Mouse (Mus musculus) hindbrain, embryonic 14.5 days (tissue): Measurements from ENCODE around the gene Siglec1. TPM values are rescaled to one million over a fixed set of nuclear protein-coding genes. Genes with fewer than 3 reads are reported as not detected.
"Not testable (repeated sequence)": the region's sequence is repeated elsewhere in the genome, so short reads cannot be mapped to it uniquely, and the experiment has no call there.

ENCODE experiments used
- ATAC-seq: fragments of 200-750 bp; cut with Nextera tagmentation; 2 replicates; pipeline ENCODE4 v1.8.0; 2017; ENCODE audit warnings: moderate number of reproducible peaks, mild to moderate bottlenecking, moderate TSS enrichment, moderate library complexity; ENCODE audit not compliant: low FRiP score
- DNase-seq: peaks from one replicate; pipeline ENCODE4 v3.0.0-alpha.2; 2015; ENCODE audit warnings: low spot score
- H3K27ac ChIP-seq: fragments of 300-500 bp; sonication (generic); 2 replicates; pipeline ENCODE4 v1.5.1; 2014; ENCODE audit warnings: mild to moderate bottlenecking, moderate library complexity
- H3K27me3 ChIP-seq: fragments of 300-500 bp; sonication (generic); 2 replicates; pipeline ENCODE4 v1.6.1; 2014; ENCODE audit warnings: mild to moderate bottlenecking, low read length, mixed read lengths; ENCODE audit not compliant: control insufficient read depth, insufficient read depth
- H3K36me3 ChIP-seq: fragments of 300-500 bp; sonication (generic); replicated peaks from 2 replicates; pipeline ENCODE4 v1.6.1; 2014; ENCODE audit not compliant: control insufficient read depth, insufficient read depth
- H3K4me1 ChIP-seq: fragments of 300-500 bp; sonication (generic); replicated peaks from 2 replicates; pipeline ENCODE4 v1.6.1; 2014; ENCODE audit warnings: antibody characterized with exemption, low read length, mixed read lengths; ENCODE audit not compliant: control insufficient read depth, insufficient read depth
- H3K4me2 ChIP-seq: fragments of 300-500 bp; sonication (generic); replicated peaks from 2 replicates; pipeline ENCODE4 v1.6.1; 2014; ENCODE audit warnings: mild to moderate bottlenecking, moderate library complexity
- H3K4me3 ChIP-seq: fragments of 300-500 bp; sonication (generic); replicated peaks from 2 replicates; pipeline ENCODE4 v1.5.1; 2014; ENCODE audit warnings: mild to moderate bottlenecking, low read length
- H3K9ac ChIP-seq: fragments of 300-500 bp; sonication (generic); 2 replicates; pipeline ENCODE4 v1.6.1; 2014
- H3K9me3 ChIP-seq: fragments of 300-500 bp; sonication (generic); 2 replicates; pipeline ENCODE4 v1.6.1; 2016; ENCODE audit warnings: low read length; ENCODE audit not compliant: control insufficient read depth
- WGBS: fragments of 180-500 bp; shearing (Covaris S2); extraction: QIAGEN DNeasy Blood & Tissue Kit; methylation state at CpG from one replicate; pipeline ENCODE4 v1.1.7; 2014; 5-methylcytosine and 5-hydroxymethylcytosine counted together
- polyA plus RNA-seq: library from polyadenylated mRNA; unstranded; fragments of >200 nt; fragmentation: Nextera tagmentation; extraction: Ambion mirVana; gene quantifications from 2 replicates; pipeline ENCODE4 v1.2.1, GENCODE M21; 2014

Siglec1 gene
- polyA plus RNA-seq, 1 experiment from 2014 or later, result 0.39 TPM

DNA sequence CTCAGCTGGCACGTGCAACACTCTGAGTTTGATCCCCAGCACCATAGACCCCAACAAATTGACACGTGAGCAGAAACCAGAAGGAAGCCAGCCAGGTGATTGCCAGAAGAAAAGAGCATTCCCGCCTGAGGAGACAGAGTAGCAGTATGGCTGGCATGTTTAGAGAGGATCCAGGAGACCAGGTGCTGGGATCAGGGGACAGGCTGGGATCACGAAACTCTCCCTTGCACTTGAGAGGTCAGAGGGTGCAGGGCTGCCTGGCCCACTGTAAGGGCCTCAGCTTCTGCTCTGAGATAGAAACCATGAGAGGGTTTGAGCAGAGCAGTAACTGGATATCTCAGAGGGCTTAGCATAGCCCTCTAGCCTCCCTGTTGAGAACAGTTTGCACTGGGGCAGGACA, 18.5 kb upstream of the Siglec1 start:
- not testable (repeated sequence) for H3K4me3 ChIP-seq, H3K36me3 ChIP-seq, H3K27me3 ChIP-seq, H3K27ac ChIP-seq, H3K4me2 ChIP-seq, ATAC-seq, H3K9me3 ChIP-seq, H3K4me1 ChIP-seq, DNase-seq, H3K9ac ChIP-seq
- WGBS, result 78% methylated on average over 4 of the region's 4 CpGs

DNA sequence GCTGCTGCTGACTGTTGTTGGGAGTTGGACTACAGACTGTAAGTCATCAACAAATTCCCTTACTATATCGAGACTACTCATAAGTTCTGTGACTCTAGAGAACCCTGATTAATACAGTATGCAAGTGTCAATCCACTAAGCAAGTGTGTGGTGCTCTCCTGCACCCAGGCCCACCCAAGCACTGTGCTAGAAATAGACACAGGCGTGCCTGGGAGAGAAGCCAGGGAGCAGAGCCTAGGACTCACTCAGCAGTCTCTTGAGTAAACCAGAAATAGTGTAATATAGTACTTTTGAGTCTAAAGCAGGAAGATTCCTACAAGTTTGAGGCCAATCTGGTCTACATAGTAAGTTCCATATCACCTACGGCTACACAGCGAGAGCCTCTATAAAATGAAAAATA, 17.5 kb upstream of the Siglec1 start:
- Histone ChIP-seq H3K4me3 (no peak overlapping the region), H3K4me2 (no peak overlapping the region), H3K27ac (no peak overlapping the region), H3K4me1 (no peaks in the 10 kb centered on the region), H3K36me3 (no peaks in the 10 kb centered on the region), H3K9ac (no peak overlapping the region), H3K27me3 (no peaks in the 10 kb centered on the region), H3K9me3 (no peaks in the 10 kb centered on the region)
- no peak for ATAC-seq
- DNase-seq, result no peak
- 90% methylated on average over 4 of the region's 4 CpGs for WGBS

DNA sequence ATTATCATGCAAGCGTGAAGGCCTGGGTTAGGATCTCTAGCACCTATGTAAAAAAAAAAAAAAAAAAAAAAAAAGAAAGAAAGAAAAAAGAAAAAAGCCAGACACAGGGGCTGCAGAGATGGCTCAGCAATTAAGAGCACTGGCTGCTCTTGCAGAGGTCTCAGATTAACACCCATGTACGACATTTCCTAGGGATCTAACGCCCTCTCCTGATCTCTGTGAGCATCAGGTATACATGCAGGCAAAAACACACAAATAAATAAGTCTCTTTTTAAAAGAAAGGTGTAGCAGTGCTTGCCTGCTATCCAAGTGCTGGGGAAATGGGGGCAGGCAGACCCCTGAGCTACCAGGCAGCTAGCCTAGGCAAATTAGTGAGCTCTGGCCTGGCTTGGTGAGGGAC, 15.0 kb upstream of the Siglec1 start:
- Histone ChIP-seq H3K27me3 (no peaks in the 10 kb centered on the region), H3K27ac (no peak overlapping the region), H3K9me3 (no peaks in the 10 kb centered on the region), H3K4me3 (no peak overlapping the region), H3K36me3 (no peaks in the 10 kb centered on the region), H3K4me2 (no peak overlapping the region), H3K9ac (no peak overlapping the region), H3K4me1 (no peaks in the 10 kb centered on the region)
- 70% methylated on average over 3 of the region's 3 CpGs for WGBS
- DNase-seq, result no peak
- ATAC-seq, result no peak

DNA sequence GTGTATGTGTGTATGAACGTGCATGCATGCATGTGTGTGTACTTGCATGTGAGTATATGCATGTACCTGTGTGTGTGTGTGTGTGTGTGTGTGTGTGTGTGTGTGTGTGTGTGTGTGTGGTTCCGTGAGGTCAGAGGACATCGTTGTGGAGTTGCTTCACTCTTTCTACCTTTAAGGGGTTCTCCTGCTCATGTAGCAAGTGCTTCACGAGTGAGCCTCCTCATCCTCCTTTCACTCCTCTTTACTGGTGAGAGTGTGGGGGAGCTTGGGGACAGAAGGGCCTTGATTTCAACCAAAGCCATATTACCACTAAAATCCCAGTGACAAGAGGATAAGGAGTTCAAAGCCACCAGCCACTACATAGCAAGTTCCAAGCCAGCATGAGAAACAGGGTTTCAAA, 10.5 kb upstream of the Siglec1 start:
- DNase-seq, result no peak
- Histone ChIP-seq H3K36me3 (no peaks in the 10 kb centered on the region), H3K4me3 (no peak overlapping the region), H3K27me3 (no peaks in the 10 kb centered on the region), H3K4me2 (no peak overlapping the region), H3K9ac (no peak overlapping the region), H3K27ac (no peak overlapping the region), H3K4me1 (no peaks in the 10 kb centered on the region), H3K9me3 (no peaks in the 10 kb centered on the region)
- WGBS, result 84% methylated on average over 3 of the region's 4 CpGs
- ATAC-seq, result no peak

DNA sequence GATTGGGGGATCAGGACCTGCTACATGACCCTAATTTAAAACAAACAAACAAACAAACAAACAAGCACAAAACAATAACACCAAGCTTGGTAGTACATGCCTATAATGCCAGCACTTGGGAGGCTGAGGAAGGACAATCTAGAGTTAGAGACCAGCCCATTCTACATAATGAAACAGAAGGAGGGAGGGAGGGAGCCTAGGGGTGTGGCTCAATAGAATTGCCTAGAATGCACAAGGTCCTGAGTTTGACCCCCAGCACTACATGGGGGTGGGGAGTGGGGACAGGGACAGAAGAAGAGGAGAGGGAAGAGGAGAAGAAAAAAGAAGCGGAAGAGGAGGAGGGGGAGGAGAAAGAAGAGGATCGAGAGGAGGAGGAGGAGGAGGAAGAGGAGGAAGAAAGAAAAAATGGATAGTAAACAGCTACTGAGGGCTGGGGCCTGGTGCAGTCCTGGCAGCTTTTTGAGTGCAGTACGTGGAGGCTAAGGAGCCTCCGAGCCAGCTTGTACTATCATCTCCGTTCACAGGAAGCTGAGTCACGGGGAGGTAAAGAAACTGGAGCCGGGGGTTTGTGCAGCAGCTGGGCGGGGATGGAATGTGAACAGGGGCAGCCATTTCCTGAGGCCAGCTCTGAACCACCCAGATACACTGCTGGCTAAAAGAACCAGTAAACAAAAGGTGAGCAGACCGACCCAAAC, 9.7 kb upstream of the Siglec1 start:
- H3K4me1 ChIP-seq, result no peaks in the 10 kb centered on the region
- H3K36me3 ChIP-seq, result no peaks in the 10 kb centered on the region
- no peak for ATAC-seq
- 8% methylated on average over 9 of the region's 9 CpGs for WGBS
- DNase-seq, result no peak
- H3K27me3 ChIP-seq, result no peaks in the 10 kb centered on the region
- no peaks in the 10 kb centered on the region for H3K9me3 ChIP-seq
- no peak overlapping the region for H3K4me2 ChIP-seq
- no peak overlapping the region for H3K27ac ChIP-seq
- no peak overlapping the region for H3K4me3 ChIP-seq
- H3K9ac ChIP-seq, result no peak overlapping the region

DNA sequence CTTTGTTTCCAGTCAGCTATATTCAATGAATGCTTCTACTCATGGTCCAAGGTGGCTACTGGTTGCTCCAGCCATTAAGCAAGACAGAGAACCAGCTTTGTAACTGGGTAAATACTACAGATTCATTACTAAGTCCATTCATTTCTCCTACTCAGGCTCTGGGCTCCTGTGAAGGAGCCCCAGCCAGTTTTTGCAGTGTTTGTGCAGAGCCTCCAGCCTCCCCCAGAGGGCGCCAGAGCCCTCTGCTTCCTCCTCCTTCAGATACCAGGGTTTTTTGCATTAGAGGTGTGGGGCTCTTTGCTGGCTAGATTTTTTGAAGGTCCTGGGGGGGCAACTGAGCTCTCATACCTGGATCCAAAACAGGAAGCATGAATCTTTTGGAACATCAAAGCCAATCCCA, 8.3 kb upstream of the Siglec1 start:
- no peak overlapping the region for H3K4me2 ChIP-seq
- no peak overlapping the region for H3K27ac ChIP-seq
- no peaks in the 10 kb centered on the region for H3K9me3 ChIP-seq
- no peak overlapping the region for H3K4me3 ChIP-seq
- H3K27me3 ChIP-seq, result no peaks in the 10 kb centered on the region
- DNase-seq (peak; percentile 82), ATAC-seq (peak; percentile 64; the same call in 1 of the 2 replicates)
- H3K36me3 ChIP-seq, result no peaks in the 10 kb centered on the region
- no peaks in the 10 kb centered on the region for H3K4me1 ChIP-seq
- WGBS, result 0% methylated on average over 1 of the region's 1 CpGs
- H3K9ac ChIP-seq, result no peak overlapping the region

DNA sequence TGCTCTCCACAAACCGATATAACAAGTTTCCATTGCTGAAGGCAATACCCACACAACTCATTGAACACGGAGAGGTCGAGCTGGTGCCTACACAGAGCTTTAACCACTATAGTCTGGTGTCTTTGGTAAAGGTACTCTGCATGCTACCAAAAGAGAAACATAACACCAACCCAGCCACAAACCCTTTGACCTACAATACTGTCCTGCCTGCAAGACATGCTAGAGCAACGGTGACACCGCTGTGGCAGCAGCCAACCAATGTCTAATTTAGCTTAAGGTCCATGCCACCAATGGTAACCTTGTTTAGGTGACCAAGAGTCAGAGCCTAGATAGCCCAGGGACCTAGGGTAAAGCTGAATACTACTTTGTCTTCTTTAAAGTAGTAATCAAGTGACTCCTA, 7.0 kb upstream of the Siglec1 start:
- no peaks in the 10 kb centered on the region for H3K27me3 ChIP-seq
- no peaks in the 10 kb centered on the region for H3K36me3 ChIP-seq
- H3K4me3 ChIP-seq, result no peak overlapping the region
- H3K27ac ChIP-seq, result no peak overlapping the region
- H3K4me2 ChIP-seq, result no peak overlapping the region
- H3K9ac ChIP-seq, result no peak overlapping the region
- 88% methylated on average over 5 of the region's 5 CpGs for WGBS
- DNase-seq, result no peak
- H3K4me1 ChIP-seq, result no peaks in the 10 kb centered on the region
- ATAC-seq, result no peak
- no peaks in the 10 kb centered on the region for H3K9me3 ChIP-seq

DNA sequence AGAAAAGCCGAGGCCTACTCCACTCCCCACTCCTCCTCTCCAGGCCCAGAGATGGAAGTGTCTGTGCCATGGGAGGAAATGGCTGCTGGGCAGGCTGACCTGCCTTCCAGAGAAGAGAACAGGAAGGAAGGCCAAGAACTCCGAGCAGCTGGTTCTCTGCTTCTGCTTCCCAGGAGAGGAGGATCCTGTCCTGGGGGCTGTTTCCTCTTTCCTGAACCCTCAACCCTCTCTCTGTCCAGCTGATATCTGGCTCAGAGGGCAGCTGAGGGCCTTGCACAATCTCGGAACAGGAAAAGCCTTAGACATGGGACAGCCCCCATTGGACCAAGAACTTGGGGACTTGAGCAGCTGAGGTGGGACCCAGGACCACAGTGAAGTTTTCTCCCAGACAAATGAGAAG, 4.3 kb upstream of the Siglec1 start:
- ATAC-seq (no peak), DNase-seq (no peak)
- Histone ChIP-seq H3K27ac (no peak overlapping the region), H3K4me2 (no peak overlapping the region), H3K27me3 (no peaks in the 10 kb centered on the region), H3K4me1 (no peaks in the 10 kb centered on the region), H3K9ac (no peak overlapping the region), H3K4me3 (no peak overlapping the region), H3K9me3 (no peaks in the 10 kb centered on the region), H3K36me3 (no peaks in the 10 kb centered on the region)
- WGBS, result 70% methylated on average over 3 of the region's 3 CpGs

DNA sequence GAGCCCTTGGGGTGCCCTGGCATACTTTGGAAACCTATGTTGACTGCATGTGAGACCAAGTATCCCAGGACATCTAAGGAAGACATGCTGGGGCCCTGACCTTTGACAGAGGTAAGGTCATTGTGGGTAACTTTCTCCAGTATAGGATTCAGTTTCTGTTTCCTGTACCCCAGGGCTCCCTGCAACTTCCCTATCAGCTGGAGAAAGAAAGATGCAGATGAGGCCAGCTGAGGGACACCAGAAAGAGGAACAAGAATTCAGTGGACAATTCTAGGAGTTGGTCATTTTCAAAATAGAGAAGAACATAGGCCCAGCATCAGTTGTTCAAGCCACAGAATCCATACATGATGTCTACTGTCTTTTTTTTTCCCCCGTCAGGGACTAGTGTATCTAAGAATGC, 3.1 kb upstream of the Siglec1 start:
- WGBS, result 90% methylated on average over 1 of the region's 1 CpGs
- no peaks in the 10 kb centered on the region for H3K36me3 ChIP-seq
- no peak overlapping the region for H3K9ac ChIP-seq
- no peak overlapping the region for H3K27ac ChIP-seq
- H3K9me3 ChIP-seq, result no peaks in the 10 kb centered on the region
- H3K4me2 ChIP-seq, result no peak overlapping the region
- ATAC-seq (no peak), DNase-seq (no peak)
- no peaks in the 10 kb centered on the region for H3K4me1 ChIP-seq
- no peaks in the 10 kb centered on the region for H3K27me3 ChIP-seq
- no peak overlapping the region for H3K4me3 ChIP-seq

DNA sequence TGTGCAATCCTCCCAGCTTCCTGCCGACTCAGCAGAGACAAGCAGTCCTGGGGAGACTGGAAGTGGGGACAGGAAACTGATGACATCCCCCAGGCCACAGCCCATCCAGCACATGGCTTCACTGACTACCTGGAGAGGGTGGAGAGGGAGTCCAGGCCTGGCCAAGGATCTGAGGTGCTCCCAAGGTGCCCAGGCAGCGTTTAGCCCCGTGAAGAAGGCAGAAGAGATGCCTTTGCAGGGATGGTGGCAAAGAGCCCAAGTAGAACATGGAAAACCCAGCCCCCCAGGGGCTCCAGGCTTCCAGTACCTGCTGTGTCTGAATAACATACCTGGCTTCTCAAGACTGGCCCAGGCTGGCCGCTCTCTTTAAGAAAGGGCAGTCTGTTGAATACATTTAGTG, 2.0 kb upstream of the Siglec1 start:
- Histone ChIP-seq H3K36me3 (no peaks in the 10 kb centered on the region), H3K27ac (no peak overlapping the region), H3K4me1 (no peaks in the 10 kb centered on the region), H3K9me3 (no peaks in the 10 kb centered on the region), H3K4me2 (no peak overlapping the region), H3K9ac (no peak overlapping the region), H3K27me3 (no peaks in the 10 kb centered on the region), H3K4me3 (no peak overlapping the region)
- no peak for ATAC-seq
- WGBS, result 85% methylated on average over 4 of the region's 4 CpGs
- DNase-seq, result no peak
